In the genomic region with DNA sequence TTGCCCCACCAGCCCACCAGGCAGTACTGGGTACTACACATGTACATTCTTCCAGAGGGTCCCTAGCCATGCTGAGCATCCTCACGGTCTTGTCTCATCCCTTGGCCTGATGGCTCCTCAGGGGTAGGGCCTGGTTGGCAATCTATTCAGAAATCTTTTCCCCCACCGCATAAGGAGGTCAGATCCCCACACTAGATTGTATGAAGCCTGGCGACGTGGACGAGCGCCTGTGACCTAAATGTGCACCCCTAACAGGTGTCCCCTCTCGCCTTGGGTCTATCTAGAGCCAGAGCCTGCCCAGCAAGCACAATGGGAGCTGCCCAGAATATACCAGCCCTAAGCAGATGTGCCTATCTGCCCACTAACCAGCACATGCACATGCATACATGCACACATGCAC, we compare ENCODE assay signal across 16 mouse cellular contexts.
"Had no signal": no experiment of that assay in that cellular context is flagged by ENCODE, and none has a peak within 500 bp of the region (broad histone marks: within the 10 kb centered on the region; RNA-seq: fewer than 3 reads in every experiment).

No protein-coding gene starts in this region.

- ATAC-seq: liver, postnatal 0 days; midbrain, embryonic 13.5 days; midbrain, embryonic 15.5 days had no signal

- H3K4me3 ChIP-seq: liver, embryonic 13.5 days; liver, embryonic 15.5 days; midbrain, embryonic 13.5 days; midbrain, embryonic 15.5 days; neural tube, embryonic 12.5 days; stomach, embryonic 15.5 days had no signal

- H3K4me1 ChIP-seq: liver, embryonic 13.5 days; liver, embryonic 15.5 days; midbrain, embryonic 13.5 days; midbrain, embryonic 15.5 days; neural tube, embryonic 12.5 days; stomach, embryonic 15.5 days had no signal

- H3K9me3 ChIP-seq: liver, embryonic 13.5 days; liver, embryonic 15.5 days; midbrain, embryonic 13.5 days; midbrain, embryonic 15.5 days; neural tube, embryonic 12.5 days; stomach, embryonic 15.5 days had no signal

- H3K27ac ChIP-seq: liver, embryonic 13.5 days; liver, embryonic 15.5 days; macrophage; midbrain, embryonic 13.5 days; midbrain, embryonic 15.5 days; neural tube, embryonic 12.5 days; stomach, embryonic 15.5 days; stomach, postnatal 0 days had no signal

- H3K9ac ChIP-seq: liver, embryonic 13.5 days; liver, embryonic 15.5 days; liver, postnatal 0 days; midbrain, embryonic 13.5 days; midbrain, embryonic 15.5 days; neural tube, embryonic 12.5 days; stomach, embryonic 15.5 days had no signal

- H3K27me3 ChIP-seq: liver, embryonic 13.5 days; liver, embryonic 15.5 days; midbrain, embryonic 13.5 days; midbrain, embryonic 15.5 days; neural tube, embryonic 12.5 days; stomach, embryonic 15.5 days had no signal

- DNase-seq: liver, embryonic 13.5 days; liver, postnatal 0 days; lung, adult 2 months; lung, postnatal 14 days; right cerebral cortex, postnatal 14 days; thymus, adult 2 months; thymus, postnatal 25 days; thymus, postnatal 4 days had no signal

- H3K4me2 ChIP-seq: liver, embryonic 13.5 days; liver, embryonic 15.5 days; midbrain, embryonic 11.5 days; midbrain, embryonic 13.5 days; midbrain, embryonic 15.5 days; neural tube, embryonic 12.5 days; stomach, embryonic 15.5 days had no signal

- H3K36me3 ChIP-seq: liver, embryonic 13.5 days; liver, embryonic 15.5 days; midbrain, embryonic 13.5 days; midbrain, embryonic 15.5 days; neural tube, embryonic 12.5 days; stomach, embryonic 15.5 days had no signal
